Mouse (Mus musculus): ENCODE data around the gene Tbc1d2.

- TF ChIP-seq CTCF (IDR thresholded peaks at IDR 0.05; ENCODE audit: extremely low read depth, insufficient read length, insufficient replicate concordance, low read depth, low read length) (no peak), POLR2A (IDR thresholded peaks at IDR 0.05; ENCODE audit: low read depth, low read length) (no peak)
Measured at GRCm38 (mm10) chr4:46655298-46655697, 5.3 kb upstream of the Tbc1d2 start.
